Mouse (Mus musculus) cerebellum, adult 2 months (tissue): ENCODE results near the gene Atp6v1g3.

ENCODE experiments used
- CTCF ChIP-seq: fragments of 200-500 bp; IDR thresholded peaks from 2 replicates; pipeline ENCODE4 v1.5.1; 2011; ENCODE audit warnings: low read depth, mild to moderate bottlenecking, control low read depth, low read length, moderate library complexity, borderline replicate concordance; ENCODE audit not compliant: insufficient read depth
- POLR2A ChIP-seq: fragments of 200-500 bp; IDR thresholded peaks from 2 replicates; pipeline ENCODE4 v1.6.1; 2011; ENCODE audit warnings: low read length, control low read depth, borderline replicate concordance; ENCODE audit not compliant: insufficient read depth

GRCm38 (mm10) chr1:138326566-138326965 is 53.0 kb downstream of the Atp6v1g3 start:
- TF ChIP-seq CTCF (no peak), POLR2A (no peak)
